Mouse (Mus musculus): ENCODE data around the gene Ftl1. TPM values are rescaled to one million over a fixed set of nuclear protein-coding genes. Genes with fewer than 3 reads are reported as not detected.

Gene Ftl1
- total and polyA plus RNA-seq, 3 experiments: 213 to 903 (median 308) TPM

DNA sequence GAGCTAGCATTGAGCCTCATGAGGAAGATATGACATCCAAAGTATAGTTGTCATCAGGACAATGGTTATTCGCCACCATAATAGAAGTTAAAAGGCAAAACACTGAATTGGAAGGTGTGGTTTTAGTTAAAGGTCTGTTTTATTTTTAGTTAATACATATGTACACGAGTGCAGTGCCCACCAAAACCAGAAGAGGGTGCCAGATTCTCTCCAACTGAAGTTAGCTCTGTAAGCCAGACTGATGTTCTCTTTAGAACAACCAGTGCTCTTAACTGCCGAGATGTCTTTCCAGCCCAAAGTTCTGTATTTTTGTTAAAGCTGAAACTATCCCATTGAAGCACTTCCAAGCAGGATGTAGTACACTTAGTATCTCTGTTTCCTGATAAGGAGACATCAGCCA lies 11.2 kb upstream of the Ftl1 start:
- DNase-seq: peak; percentile 70 to 79
- intact Hi-C loops (cut with DNase I): no loop called here
- no peak overlapping the region for H3K9ac ChIP-seq (ENCODE audit: low read depth, low read length)
- H3K27ac ChIP-seq: no peak overlapping the region
- TF ChIP-seq CTCF (IDR thresholded peaks at IDR 0.05) (peak; percentile 96), EP300 (IDR thresholded peaks at IDR 0.05; ENCODE audit: insufficient read depth, low read depth, low read length) (no peak), POLR2A (IDR thresholded peaks at IDR 0.05; ENCODE audit: insufficient read depth, low read depth, low read length) (no peak)
- H3K27me3 ChIP-seq (ENCODE audit: control insufficient read depth, insufficient read depth, low read length): no peaks in the 10 kb centered on the region
- 0 out of 2 replicates have a peak, but pooled peaks cover 2% of the 10 kb centered on the region for H3K4me1 ChIP-seq (ENCODE audit: control insufficient read depth, insufficient read depth, low read length)
- H3K36me3 ChIP-seq (ENCODE audit: control insufficient read depth, insufficient read depth, low read length): no peaks in the 10 kb centered on the region
- H3K4me3 ChIP-seq: no peak overlapping the region
- WGBS: 6% methylated on average over 3 of the region's 3 CpGs
- no peaks in the 10 kb centered on the region for H3K79me2 ChIP-seq (replicated peaks; ENCODE audit: control insufficient read depth, insufficient read depth, low read length)

DNA sequence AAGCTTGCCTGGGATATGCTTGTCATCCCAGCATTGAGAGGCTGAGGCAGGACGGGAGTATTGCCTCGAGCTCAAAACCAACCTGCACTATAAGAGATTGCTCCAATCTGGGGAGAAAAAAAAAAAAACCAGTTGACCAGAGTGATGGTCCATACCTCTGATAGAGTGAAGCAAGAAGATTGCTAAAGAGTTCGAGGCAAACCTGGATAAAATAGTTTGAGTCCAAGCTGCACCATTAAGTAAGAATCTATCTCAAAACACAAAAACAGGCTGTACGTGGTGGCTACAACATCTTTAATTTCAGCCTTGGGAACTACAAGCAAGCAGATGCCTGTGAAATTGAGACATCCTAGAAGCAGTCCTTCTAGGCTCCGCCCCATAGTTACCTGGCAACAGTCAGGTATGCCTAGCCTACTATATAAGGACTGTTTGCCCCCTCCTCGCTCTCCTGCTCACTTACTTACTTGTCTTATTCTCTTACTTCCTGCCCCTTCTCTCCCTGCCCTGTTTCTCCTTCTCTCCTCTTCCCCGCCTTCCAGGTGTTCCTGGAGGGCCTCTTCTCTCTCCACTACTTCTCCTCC lies 7.5 kb upstream of the Ftl1 start:
- intact Hi-C loops (cut with DNase I): loop anchor here (10.0 kb wide), 1 partner anchor 338 kb away; no protein-coding TSS in a partner anchor
- 44% methylated on average over 7 of the region's 7 CpGs for WGBS
- no peaks in the 10 kb centered on the region for H3K27me3 ChIP-seq (ENCODE audit: control insufficient read depth, insufficient read depth, low read length)

DNA sequence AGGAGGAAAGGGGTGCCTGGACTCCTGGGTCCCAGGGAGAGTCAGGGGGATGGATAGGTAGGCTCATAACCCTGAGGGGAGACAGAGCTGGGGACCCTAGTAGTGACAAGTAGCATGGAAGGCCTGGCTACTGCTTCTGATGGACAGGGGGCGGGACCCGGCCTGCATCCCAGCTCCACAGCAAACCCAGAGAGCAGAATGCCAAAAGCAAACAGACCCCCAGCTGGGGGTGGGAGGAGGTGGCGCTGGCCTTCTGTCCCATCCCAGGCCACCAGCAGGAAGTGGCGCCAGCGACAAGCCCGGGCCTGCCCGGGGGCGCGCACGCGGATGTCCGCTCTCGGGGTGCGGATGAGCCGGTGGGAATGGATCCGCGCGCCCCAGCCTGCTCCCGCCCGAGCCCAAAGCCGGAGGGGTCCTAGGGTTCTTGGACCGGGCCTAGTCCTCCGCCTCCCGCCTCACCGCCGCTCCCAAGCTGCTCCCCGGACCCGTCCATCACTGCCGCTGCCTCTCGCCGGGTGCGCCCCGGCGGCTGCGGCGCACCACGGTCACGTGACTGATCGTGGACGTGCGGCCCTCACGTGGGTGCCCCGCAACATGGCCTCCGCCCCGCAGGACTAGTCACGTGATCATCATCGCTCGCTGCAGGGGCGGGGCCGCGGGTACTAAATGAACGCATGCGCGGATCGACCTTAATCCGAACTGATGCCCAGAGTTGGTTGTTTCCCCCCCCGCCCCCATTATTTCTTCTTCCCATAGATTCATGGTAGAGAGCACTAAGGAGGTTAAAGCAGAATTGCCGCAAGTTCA lies 6.8 kb upstream of the Ftl1 start, which contains the start of gene Bax:
Gene Bax (minus strand): TSS at position 616 of the 807 bp plus-strand sequence.
- under 1% methylated on average over 58 of the region's 58 CpGs for WGBS
- Histone ChIP-seq H3K9ac (ENCODE audit: low read depth, low read length) (peak within 1 kb of the TSS; percentile 93), H3K27me3 (ENCODE audit: control insufficient read depth, insufficient read depth, low read length) (no peaks in the 10 kb centered on the region), H3K4me1 (ENCODE audit: control insufficient read depth, insufficient read depth, low read length) (0 out of 2 replicates have a peak, but pooled peaks cover 3% of the 10 kb centered on the region), H3K27ac (peak within 1 kb of the TSS; percentile 86), H3K4me3 (peak within 1 kb of the TSS; percentile 92), H3K36me3 (ENCODE audit: control insufficient read depth, insufficient read depth, low read length) (no peaks in the 10 kb centered on the region), H3K79me2 (replicated peaks; ENCODE audit: control insufficient read depth, insufficient read depth, low read length) (no peaks in the 10 kb centered on the region)
- TF ChIP-seq EP300 (IDR thresholded peaks at IDR 0.05; ENCODE audit: insufficient read depth, low read depth, low read length) (0 out of 2 replicates have a peak, but pooled peaks have one; percentile 68), POLR2A (IDR thresholded peaks at IDR 0.05; ENCODE audit: insufficient read depth, low read depth, low read length) (peak; percentile 76), CTCF (IDR thresholded peaks at IDR 0.05) (peak; percentile 17; the same call in 1 of the 2 replicates)
- intact Hi-C loops (cut with DNase I): loop anchor here (10.0 kb wide), 1 partner anchor 338 kb away; no protein-coding TSS in a partner anchor
- peak; percentile 95 to 96 for DNase-seq

More for the DNA sequence above, 7.5 kb upstream of the Ftl1 start:
- Histone ChIP-seq H3K4me3 (peak overlapping the region; percentile 92), H3K27ac (peak overlapping the region; percentile 86), H3K79me2 (replicated peaks; ENCODE audit: control insufficient read depth, insufficient read depth, low read length) (no peaks in the 10 kb centered on the region), H3K4me1 (ENCODE audit: control insufficient read depth, insufficient read depth, low read length) (0 out of 2 replicates have a peak, but pooled peaks cover 3% of the 10 kb centered on the region), H3K9ac (ENCODE audit: low read depth, low read length) (peak overlapping the region; percentile 61; the same call in 1 of the 2 replicates), H3K36me3 (ENCODE audit: control insufficient read depth, insufficient read depth, low read length) (no peaks in the 10 kb centered on the region)
- DNase-seq: no peak
- no peak for TF ChIP-seq POLR2A (IDR thresholded peaks at IDR 0.05; ENCODE audit: insufficient read depth, low read depth, low read length)
- TF ChIP-seq EP300 (IDR thresholded peaks at IDR 0.05; ENCODE audit: insufficient read depth, low read depth, low read length): no peak
- TF ChIP-seq CTCF (IDR thresholded peaks at IDR 0.05): no peak

DNA sequence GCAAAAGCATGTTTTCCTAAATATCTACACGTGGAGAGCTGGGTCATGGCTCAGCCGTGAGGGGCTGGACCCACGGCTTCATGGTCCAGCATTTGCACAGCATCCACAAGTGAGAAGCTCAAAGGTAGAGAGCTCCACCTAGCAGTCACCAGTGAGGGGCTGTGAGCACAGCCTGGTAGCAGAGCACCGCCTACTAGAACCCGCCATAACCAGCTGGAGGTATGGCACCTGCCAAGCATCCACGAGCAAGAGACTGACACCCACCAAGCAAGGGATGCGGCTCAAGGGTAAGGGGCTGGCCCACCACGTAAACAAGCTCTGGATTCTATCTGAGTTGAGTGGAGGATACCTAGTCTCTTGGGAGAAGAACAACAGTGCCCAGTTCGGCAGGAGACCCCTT lies 5.9 kb upstream of the Ftl1 start:
- no peaks in the 10 kb centered on the region for H3K79me2 ChIP-seq (replicated peaks; ENCODE audit: control insufficient read depth, insufficient read depth, low read length)
- no peaks in the 10 kb centered on the region for H3K36me3 ChIP-seq (ENCODE audit: control insufficient read depth, insufficient read depth, low read length)
- no peak overlapping the region; the same call in 1 of the 2 replicates for H3K27ac ChIP-seq
- no peaks in the 10 kb centered on the region for H3K27me3 ChIP-seq (ENCODE audit: control insufficient read depth, insufficient read depth, low read length)
- no peak for DNase-seq
- intact Hi-C loops (cut with DNase I): loop anchor here (10.0 kb wide), 1 partner anchor 339 kb away; no protein-coding TSS in a partner anchor
- no peak for TF ChIP-seq POLR2A (IDR thresholded peaks at IDR 0.05; ENCODE audit: insufficient read depth, low read depth, low read length)
- no peak for TF ChIP-seq EP300 (IDR thresholded peaks at IDR 0.05; ENCODE audit: insufficient read depth, low read depth, low read length)
- TF ChIP-seq CTCF (IDR thresholded peaks at IDR 0.05): 0 out of 2 replicates have a peak, but pooled peaks have one; percentile 14
- no peak overlapping the region for H3K9ac ChIP-seq (ENCODE audit: low read depth, low read length)
- H3K4me3 ChIP-seq: no peak overlapping the region; the same call in 1 of the 2 replicates
- peaks cover 8% of the 10 kb centered on the region for H3K4me1 ChIP-seq (ENCODE audit: control insufficient read depth, insufficient read depth, low read length)
- 78% methylated on average over 9 of the region's 9 CpGs for WGBS

DNA sequence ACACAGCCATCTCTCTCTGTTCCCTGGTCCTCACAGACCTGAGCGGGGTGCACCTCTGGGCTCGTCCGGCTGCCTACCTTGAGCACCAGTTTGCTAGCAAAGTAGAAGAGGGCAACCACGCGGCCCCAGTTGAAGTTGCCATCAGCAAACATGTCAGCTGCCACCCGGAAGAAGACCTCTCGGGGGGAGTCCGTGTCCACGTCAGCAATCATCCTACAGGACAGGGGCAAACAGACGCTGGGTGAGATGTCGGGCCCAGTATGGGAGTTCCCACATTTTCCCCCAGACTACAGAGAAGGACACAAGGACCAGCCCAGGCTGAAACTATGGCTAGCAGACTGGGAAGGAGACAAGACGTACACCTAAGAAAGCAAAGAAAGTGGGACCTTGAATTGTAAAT lies 5.4 kb upstream of the Ftl1 start:
- H3K36me3 ChIP-seq (ENCODE audit: control insufficient read depth, insufficient read depth, low read length): no peaks in the 10 kb centered on the region
- H3K4me3 ChIP-seq: no peak overlapping the region
- no peak overlapping the region for H3K27ac ChIP-seq
- TF ChIP-seq POLR2A (IDR thresholded peaks at IDR 0.05; ENCODE audit: insufficient read depth, low read depth, low read length): no peak
- no peak for TF ChIP-seq EP300 (IDR thresholded peaks at IDR 0.05; ENCODE audit: insufficient read depth, low read depth, low read length)
- TF ChIP-seq CTCF (IDR thresholded peaks at IDR 0.05): no peak
- no peaks in the 10 kb centered on the region for H3K79me2 ChIP-seq (replicated peaks; ENCODE audit: control insufficient read depth, insufficient read depth, low read length)
- no peak for DNase-seq
- intact Hi-C loops (cut with DNase I): loop anchor here (10.0 kb wide), 1 partner anchor 340 kb away; no protein-coding TSS in a partner anchor
- no peak overlapping the region for H3K9ac ChIP-seq (ENCODE audit: low read depth, low read length)
- 95% methylated on average over 12 of the region's 12 CpGs for WGBS
- H3K4me1 ChIP-seq (ENCODE audit: control insufficient read depth, insufficient read depth, low read length): peaks cover 11% of the 10 kb centered on the region
- H3K27me3 ChIP-seq (ENCODE audit: control insufficient read depth, insufficient read depth, low read length): no peaks in the 10 kb centered on the region
